Mouse (Mus musculus) kidney, postnatal 10 days (tissue): ENCODE data around the gene Zfp692.
"Not testable (repeated sequence)": the region's sequence is repeated elsewhere in the genome, so short reads cannot be mapped to it uniquely, and the experiment has no call there.

Experiments used
- DNase-seq: peaks from one replicate; pipeline ENCODE4 v3.0.0; 2021; ENCODE audit warnings: mixed read lengths

Gene Zfp692

DNA sequence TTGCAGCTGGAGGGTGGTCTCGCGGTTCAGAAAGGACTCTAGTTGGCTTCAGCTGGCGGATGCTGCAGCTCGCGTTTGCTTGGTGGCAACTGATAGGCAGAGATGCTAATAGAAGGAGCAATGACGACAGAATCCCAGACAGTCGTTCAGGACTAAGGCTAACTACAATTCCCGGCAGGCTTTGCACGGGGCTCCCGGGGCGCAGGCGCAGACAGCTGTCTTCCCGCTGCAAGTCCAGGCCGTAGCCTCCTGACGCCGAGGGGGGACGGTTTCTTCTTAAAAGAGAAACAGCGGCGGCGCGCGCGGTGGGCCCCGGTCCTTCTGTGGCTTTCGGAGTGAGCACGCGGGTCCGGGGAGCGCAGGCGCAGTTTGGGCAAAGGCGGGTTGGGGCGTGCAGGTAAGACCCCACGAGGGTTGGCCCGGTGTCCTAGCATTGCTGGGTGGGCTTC lies at the start of gene Zfp692:
Zfp692 (plus strand) TSS at position 210 of the 449 bp plus-strand sequence.
- DNase-seq, result peak; percentile 96

DNA sequence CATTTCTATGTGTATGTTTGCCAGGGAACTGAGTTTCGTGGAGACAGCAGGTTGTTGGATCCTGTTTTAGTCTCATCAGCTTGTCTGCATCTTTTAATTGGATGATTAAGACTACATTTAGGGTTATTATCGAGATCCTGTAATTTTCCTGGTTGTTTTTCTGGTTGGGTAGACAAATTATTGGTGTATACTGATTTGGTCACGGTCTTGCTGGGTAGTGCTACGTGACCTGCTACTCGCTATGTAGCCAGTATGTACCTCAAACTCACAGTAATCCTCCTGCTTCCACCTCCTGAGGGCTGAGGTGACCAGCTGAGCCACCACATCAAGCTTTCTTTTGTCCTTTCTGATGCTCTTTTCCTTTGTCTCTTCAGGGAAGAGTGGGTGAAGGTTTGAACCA lies 49.1 kb upstream of the Zfp692 start:
- no peak for DNase-seq

DNA sequence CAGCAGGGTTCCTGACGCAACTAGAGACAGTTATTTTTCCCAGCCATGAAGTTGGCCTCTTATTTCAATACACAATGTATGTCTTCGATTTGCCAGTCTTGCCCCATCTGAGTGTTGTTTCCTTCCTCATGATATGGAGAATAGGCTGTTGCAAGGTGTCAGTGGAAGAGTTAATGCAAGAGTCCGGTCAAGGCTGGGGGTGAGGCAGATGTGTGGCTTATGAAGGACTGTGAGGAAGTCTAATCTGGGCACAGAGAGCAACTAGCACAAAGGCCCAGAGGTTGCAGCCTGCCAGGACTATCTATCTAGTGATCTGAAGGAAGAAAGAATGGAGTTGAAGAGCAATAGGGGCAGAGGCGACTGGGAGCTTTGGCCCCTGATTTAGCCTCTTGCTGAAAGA lies 46.7 kb upstream of the Zfp692 start:
- no peak for DNase-seq

DNA sequence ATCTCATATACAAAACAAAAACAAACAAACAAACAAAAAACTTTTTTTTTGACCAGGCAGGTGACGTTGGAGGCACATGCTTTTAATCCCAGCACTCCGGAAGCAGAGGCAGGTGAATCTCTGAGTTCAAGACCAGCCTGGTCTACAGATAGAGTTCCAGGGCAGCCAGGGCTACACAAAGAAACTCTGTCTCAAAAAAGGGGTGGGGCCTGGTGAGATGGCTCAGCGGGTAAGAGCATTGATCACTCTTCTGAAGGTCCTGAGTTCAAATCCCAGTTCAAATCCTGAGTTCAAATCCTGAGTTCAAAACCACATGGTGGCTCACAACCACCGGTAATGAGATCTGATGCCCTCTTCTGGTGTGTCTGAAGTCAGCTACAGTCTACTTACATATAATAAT lies 45.0 kb upstream of the Zfp692 start:
- no peak for DNase-seq

DNA sequence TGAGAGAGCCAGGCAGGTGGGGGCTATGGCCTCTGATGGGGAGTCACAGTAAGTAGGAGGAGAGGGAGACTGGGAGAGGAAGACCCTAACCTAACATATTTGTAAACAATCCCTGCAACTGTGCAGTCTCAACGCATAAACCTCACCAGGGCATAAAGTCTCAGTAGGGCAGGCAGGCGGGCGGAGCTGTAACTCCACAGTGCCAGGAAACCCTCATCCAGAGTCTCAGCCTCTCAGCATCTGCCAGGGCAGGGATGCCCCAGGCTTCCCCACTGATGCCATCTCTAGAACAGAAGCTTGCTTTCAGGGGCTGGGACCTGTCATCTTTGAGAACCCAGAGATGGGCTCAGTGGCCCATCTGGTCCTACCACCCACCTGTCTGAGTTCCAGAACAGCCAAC lies 44.5 kb upstream of the Zfp692 start:
- DNase-seq, result no peak

DNA sequence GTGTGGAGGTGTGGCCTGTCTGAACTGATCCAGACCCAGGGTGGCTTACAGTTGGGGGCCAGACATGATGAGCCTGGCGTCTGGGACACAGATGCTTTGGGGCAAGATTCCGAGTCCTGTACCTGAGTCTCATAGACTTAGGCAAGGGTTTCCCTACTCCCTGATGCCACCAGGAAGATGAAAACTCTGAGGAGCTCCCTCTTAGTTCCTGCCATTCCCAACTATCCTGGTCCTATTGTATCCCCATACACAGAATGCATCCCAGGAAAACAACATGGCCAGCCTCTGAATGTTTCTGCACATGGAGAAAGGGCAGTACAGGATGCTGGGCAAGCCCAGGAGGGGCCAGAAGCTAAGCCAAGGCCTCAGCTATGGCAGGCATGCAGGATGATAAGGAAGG lies 43.4 kb upstream of the Zfp692 start:
- DNase-seq, result no peak

DNA sequence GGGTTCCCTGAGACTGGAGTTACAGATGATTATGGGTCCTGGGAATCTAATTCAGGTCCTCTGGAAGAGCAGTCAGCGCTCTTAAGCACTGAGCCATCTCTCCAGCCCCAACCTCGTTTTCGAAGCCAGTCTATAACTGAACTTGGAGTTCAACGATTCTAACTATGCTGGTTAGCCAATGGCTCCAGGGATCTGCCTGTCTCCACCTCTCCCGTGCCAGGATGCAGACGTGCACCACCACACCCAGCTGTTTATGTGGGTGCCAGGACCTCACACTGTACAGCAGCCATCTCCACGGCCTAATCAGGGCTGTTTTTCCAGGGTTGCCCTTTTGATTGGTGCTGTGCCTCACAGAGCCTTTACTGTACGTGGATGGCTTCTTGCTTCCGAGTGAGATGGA lies 42.3 kb upstream of the Zfp692 start:
- no peak for DNase-seq

DNA sequence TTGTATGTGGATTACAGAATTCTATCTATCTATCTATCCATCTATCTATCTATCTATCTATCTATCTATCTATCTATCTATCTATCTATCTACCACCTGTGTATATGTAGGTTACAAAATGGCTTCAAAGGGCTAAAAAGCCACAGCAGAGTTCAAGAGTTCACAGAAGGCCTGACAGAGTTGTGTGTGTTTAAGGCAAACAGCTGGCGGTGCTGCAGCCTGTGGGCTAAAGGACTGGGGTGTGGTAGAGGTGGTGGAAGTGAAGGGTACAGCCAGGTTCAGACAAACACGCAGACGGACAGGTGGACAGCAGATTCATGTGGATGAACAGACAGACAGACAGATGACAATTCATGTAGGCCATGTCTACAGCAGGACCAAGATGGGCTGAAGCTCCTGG lies 38.6 kb upstream of the Zfp692 start:
- no peak for DNase-seq

DNA sequence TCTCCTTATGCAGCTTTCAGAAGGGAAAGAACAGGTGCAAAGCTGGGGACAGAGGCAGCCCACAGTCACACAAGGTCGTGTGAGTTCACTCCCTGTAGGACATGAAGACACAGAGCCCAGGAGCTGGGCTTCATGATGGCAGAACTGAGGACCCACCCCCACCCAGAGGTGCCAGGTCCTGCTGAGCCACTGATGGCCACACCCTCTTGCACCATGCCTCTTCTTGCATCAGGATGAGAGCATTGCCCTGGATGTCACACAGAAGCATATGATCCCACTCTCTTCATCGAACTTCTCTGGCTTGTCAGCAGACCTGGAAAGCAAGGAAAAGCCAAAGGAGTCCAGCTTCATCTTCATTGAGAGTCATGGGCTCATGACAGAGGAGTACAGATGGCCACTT lies 32.3 kb upstream of the Zfp692 start, which contains the start of gene 4930438A08Rik:
4930438A08Rik (plus strand) TSS at position 228 of the 400 bp plus-strand sequence.
- no peak for DNase-seq

DNA sequence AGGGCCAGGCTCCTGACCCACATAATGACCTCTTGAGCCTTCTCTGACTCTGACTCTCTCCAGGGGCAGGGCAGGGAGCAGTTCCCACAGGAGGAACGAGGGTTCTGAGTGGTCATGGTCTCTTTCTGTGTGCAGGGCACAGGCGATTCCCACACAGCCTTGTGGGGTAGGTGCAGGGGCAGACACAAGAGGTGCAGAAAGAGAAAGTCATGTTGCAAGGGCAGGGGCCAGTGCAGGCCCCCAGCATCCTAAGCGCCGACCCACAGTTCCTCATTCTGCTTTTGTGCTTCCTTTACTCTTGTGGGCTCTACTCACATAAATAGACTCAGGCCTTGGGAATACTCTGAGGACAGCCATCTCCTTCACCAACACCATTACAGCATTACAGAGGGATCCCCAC lies 31.1 kb upstream of the Zfp692 start:
- DNase-seq, result no peak

DNA sequence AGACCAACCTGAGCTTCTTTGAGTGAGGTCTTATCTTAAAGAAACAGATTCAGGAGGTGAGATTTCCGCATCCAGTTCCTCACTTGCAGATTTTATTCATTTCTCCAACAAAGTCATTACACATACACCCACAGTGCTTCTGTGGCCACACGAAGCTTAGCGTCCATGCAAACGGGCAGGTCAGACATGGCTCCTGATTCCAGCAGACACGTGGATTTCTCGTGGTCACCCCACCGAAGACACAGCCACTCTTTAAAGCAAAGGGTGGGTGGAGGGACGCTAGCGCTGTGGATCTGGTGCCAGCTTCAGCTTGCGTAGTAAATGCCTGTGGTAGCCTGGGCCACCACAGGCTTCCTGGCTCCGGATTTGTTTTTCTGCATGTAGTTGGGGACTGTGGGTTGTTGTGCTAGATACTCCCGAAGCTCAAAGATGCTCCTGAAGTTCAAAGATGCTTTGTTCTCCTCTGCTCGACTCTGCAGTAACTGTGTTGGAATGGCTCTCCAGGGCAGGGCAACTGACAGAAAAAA lies 24.8 kb upstream of the Zfp692 start:
- no peak for DNase-seq

DNA sequence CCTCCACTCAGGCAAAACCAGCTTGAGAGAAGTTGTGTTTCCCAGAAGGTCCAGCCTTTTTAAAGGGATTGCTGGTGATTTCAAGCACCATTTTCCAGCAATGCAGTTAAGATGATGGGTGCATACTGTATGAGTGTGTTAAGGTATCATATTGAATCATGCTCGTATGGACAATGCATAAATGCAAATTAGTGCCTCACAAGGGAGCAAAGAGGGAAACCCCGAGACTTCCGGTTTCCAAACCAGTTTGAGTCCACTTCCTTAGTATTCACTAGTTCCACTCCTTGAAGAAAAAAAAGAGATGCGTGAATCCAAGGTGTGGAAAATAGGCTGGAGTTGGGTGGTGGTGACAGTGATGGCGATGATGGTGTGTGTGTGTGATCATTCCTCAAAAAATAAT lies 24.4 kb upstream of the Zfp692 start:
- DNase-seq, result no peak

DNA sequence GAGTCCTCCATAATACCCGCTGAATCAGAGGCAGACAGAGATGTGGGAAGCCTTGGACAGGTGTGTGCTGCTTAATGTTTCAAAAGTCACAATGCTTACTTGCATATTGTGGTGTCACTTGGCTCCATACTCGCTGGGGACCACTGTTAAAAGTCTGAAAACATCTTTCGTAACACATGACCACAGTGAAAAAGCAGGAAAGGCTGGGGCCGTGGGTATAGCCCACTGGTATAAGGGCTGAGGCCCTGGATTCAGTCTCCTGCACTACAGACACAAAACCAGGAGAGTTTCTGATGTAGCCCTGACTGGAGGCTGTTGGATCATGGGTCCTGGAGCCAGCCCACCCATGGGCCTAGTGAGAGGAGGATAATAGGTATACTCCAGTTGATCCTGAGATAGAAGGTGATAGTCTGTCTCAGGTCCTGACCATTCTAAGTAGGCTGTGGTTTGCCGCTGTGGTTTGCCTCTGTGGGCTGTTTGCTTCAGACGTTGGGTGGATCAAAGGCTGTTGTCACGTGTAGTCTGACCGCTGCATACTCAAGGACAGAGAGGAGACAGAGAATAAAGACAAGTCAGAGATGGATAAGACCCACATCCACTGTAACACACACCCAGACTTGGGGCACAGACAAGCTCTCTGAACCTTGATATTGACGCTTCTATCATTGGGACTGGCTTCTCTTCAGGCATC lies 16.7 kb upstream of the Zfp692 start:
- DNase-seq, result no peak

DNA sequence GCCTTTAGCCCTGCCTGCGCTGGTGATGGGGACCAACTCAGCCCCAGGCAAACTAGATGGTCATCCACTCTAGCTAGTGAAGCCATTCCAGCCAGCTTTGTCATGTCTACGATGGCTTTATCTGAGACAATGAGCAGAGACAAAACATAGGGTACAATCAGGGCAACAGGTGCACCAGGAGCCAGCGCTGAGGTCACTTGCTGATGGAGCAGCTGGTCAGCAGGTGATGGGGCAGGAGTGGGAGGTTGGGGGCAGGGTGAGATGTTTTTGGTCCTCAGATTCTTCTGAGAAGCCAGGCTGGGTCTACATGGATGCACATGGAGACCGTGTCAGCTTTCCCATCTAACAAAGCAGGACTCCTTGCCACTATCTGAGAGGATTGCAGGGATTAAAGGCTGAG lies 16.1 kb upstream of the Zfp692 start:
- DNase-seq, result no peak

DNA sequence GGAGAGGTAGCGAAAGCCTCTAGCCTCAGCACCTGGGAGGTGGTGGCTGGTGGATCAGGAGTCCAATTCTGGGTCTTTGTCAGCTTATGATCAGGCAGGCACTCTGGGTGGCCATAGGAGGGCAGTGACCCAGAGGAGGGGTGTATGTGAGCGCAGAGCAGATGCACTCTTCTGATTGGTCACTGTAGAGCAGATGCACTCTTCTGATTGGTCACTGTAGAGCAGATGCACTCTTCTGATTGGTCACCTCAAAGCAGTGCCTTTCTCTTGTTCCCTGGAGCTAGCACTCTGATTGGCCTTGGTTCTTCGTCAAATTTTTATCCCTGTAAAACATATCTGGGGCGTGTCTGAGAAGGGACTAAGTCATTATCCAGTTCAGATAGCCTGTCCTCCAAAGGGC lies 14.1 kb upstream of the Zfp692 start:
- no peak for DNase-seq

DNA sequence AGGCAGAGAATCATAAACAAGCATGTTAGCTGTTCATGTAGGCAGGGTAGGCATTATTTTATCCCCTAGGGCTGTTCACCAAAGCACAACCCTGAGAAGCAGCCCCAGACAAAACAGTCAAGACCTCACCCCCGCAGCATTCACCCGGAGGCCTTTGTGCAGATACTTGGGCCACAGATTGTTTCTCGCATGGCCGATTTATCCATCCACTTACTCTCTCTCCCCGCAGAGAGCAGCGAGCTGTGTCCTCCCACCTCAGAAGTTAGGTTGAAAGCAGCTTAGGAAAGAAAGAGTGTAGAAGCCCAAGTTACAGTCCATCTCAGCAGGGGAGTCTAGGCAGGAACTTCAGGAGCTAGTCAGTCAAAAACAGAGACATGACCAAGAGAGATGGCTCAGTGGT lies 9.5 kb upstream of the Zfp692 start:
- DNase-seq, result no peak

DNA sequence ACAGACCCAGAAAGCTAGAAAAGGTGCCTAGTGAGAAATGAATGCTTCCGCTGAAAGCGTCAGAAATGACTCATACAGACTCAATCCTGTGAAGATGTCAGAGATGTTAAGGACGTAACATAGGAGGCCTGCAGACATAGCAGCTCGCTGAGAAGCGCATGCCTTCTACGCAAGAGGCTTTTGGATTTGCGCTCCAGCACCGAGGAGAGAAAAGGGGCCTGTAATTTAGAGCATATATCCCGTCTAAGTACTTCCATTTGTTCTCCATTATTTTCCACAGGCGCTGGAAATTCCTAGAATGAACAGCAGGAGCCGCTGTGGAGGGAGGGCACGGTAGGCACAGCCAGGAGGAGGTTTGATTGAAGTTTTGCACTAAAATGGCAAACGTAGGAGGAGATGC lies 5.8 kb upstream of the Zfp692 start:
- peak; percentile 76 for DNase-seq

DNA sequence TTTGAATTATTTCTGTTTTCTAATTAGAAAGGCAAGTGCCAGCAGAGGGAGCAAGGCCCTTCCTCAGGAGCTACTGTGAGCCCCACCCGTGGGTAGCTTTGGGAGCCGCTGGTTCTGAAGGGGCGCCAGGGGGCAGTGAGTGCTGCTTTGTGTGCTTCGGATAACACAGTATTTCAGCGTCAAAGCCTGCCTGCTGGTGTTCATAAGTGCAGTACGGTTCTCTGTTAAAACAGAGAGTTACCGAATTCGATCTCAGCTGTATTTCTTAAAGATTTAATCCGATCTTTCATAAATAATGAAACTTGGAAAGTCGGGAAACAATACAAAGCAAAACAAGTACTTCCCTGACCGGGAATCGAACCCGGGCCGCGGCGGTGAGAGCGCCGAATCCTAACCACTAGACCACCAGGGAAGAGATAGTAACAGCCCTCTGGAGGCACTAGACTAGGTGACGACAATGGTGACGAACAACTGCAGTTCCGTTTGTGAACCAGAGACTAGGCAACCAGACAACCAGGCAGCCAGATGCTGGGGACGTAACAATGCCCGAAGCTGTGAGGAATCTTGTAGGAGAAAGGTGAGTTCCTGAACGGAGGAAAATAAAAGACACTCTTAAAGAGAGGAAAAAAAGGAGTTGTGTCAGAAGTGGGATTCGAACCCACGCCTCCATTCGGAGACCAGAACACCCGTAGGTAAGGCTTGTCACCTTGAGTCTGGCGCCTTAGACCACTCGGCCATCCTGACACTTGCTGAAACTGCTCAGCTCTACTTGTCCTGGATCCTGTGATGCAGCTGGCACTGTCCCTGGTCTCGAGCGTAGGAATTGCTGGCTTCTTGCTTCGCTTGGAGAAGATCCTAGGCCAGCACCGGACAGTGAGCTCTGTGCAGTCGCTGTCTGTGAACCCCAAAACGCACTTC lies 4.8 kb upstream of the Zfp692 start:
- DNase-seq, result peak; percentile 95

DNA sequence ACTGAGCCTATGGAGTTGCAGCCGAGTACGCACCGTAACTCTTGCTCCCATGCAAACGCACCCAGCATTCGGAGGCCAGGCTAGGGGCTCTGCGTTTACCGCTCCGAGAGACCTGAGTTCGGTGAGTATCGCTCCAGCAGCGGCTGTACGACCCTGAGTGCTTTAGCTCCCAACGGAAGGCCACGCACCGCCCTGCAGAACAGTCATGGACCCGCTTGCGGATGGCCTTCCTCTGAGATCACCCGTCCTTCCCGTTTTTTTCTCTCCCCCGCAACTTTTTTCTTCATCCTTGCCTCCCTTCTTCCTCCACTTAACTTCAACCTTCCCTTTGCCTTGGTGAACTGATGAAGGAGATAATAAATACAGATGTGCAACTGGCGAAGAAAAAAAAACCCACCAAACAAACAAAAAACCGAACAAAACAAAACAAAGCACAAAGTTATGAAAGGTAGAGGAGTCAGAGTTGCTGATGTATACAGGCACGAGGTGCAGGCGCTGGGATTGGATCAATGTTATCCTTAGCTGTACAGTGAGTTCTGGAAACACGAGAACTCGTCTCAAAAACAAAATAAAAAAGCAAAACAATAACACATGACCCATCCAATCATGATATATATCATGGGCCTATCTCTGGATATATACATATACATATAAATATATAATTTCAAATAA lies 4.0 kb upstream of the Zfp692 start:
- DNase-seq, result no peak

DNA sequence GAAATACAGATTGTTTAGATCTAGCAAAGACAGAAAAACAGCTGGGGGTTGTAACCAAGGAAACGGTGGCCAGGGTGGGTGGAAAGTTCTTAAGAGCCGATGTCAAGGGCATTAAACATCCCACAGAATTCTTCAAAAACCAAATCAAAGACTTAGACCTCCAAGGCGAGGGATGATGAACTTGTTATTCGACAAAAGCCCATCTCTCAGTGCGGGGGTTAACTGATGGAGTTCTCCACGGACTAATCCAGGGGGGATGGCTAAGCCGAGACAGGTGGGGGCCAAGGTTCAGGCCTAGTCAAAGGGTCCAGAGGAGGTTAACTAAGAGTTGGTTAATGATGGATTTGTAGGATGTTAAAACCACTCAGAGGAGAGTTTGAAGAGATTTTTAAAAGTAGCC lies 3.3 kb upstream of the Zfp692 start:
- no peak for DNase-seq

DNA sequence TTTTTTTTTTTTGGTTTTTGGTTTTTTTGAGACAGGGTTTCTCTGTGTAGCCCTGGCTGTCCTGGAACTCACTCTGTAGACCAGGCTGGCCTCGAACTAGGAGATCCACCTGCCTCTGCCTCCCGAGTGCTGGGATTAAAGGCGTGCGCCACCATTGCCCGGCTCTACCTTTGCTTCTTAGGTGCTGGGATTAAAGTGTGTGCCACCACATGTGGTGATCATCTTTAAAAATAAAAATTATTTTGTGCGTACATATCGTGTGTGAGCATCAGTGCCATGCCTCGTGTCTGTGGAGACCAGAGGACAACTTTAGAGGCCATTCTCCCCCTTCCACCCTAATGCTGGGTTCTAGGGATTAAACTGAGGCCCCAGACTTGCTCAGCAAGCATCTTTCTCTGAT lies 1.6 kb upstream of the Zfp692 start:
- not testable (repeated sequence) for DNase-seq

DNA sequence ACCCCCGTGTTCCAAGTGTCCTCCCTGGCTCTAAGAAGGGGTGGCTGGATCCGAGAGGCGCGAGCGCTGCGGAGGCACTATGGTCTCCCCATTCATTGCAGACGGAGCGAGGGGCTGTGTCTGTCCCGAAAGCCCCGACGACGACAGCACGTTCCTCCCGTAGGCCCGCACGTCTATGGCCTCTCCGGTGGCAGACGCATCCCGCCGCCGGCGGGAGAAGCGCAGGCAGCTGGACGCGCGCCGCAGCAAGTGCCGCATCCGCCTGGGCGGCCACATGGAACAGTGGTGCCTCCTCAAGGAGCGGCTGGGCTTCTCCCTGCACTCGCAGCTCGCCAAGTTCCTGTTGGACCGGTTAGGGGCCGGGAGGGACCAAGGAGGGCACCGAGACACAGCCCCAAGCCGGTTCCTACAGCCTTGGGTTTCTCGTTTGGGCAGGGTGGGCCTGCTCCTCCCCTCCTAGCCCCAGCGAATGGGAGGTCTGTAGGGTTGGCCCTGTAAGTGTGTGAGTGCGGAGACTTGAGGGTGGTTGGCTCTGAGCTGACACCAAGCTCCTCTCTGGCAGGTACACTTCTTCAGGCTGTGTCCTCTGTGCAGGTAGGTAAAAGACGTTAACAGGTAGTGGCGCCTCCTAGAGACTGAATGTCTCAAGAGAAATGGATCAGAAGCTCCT lies 677 bp downstream of the Zfp692 start:
- DNase-seq, result peak; percentile 80

DNA sequence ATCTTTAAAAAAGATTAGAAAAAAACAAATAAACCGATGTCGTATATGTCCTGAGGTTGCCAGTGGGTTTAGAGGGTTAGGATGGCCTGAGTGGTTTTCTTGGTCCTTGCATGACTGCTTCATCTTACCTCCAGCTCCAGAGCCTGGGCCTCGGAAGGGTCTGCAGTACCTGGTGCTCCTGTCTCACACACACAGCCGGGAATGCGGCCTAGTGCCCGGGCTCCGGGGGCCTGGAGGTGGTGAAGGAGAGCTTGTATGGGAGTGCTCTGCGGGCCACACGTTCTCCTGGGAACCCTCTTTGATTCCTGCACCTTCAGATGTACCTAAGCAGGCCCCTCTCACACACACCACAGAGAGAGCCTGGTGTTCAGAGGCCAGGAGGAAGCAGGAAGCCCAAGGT lies 1.8 kb downstream of the Zfp692 start:
- DNase-seq, result no peak
